Mouse (Mus musculus): ENCODE measurements around the gene Acot1.
"Not testable (repeated sequence)": the region's sequence is repeated elsewhere in the genome, so short reads cannot be mapped to it uniquely, and the experiment has no call there.

DNA sequence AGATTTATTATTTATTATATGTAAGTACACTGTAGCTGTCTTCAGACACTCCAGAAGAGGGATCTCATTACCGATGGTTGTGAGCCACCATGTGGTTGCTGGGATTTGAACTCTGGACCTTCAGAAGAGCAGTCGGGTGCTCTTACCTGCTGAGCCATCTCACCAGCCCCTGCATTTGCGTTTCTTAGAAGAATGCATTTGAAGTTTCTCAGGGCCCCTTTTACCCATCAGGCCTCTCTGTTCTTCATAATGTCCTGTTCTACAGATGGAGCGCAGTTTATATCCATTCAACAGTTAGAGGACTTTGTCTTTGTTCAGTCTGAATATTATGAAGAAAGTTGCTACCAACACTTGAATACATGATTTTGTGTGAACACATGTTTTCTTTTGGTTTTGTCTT, 13.0 kb downstream of the Acot1 start:
- TF ChIP-seq CTCF (IDR thresholded peaks at IDR 0.05 in 2 of 3, conservative IDR thresholded peaks at IDR 0.05 in 1 of 3; ENCODE audit: control insufficient read depth in 1 of 3, insufficient read depth in 1 of 3, low read depth in 2 of 3, low read length in 3 of 3, poor library complexity in 1 of 3, severe bottlenecking in 1 of 3); POLR2A (IDR thresholded peaks at IDR 0.05; ENCODE audit: control insufficient read depth in 1 of 2, insufficient read depth in 1 of 2, low read depth in 1 of 2, low read length in 2 of 2, poor library complexity in 1 of 2); SMC3 (IDR thresholded peaks at IDR 0.05; ENCODE audit: low read depth, low read length); ZC3H11A (IDR thresholded peaks at IDR 0.05; ENCODE audit: low read depth, low read length); ZKSCAN1 (IDR thresholded peaks at IDR 0.05; ENCODE audit: low read depth, low read length); MEF2A (IDR thresholded peaks at IDR 0.05; ENCODE audit: extremely low read depth, insufficient replicate concordance, low read depth, low read length, poor library complexity, severe bottlenecking); HCFC1 (IDR thresholded peaks at IDR 0.05; ENCODE audit: low read depth, low read length); GATA1 (IDR thresholded peaks at IDR 0.05; ENCODE audit: low read depth, low read length): not testable (repeated sequence)

All from MEL (cell line).